Mouse (Mus musculus): ENCODE measurements at regions not wholly inside any gene's neighbourhood (a gene's known extent, or its start where the extent isn't known, plus 50 kb on each side); places are given as distances from the start of the nearest gene placed in this dataset.

- Histone ChIP-seq H3K4me2 (replicated peaks; ENCODE audit: low read depth, low read length) (no peak overlapping the region), H3K9ac (replicated peaks; ENCODE audit: low read length) (no peak overlapping the region), H3K4me3 (ENCODE audit: low read length) (no peak overlapping the region), H3K27me3 (ENCODE audit: insufficient read depth, low read length) (no peaks in the 10 kb centered on the region), H3K27ac (ENCODE audit: low read length) (no peak overlapping the region), H3K4me1 (ENCODE audit: insufficient read depth, low read length) (no peaks in the 10 kb centered on the region), H3K9me3 (ENCODE audit: low read length) (no peaks in the 10 kb centered on the region), H3K36me3 (ENCODE audit: insufficient read depth, low read length) (no peaks in the 10 kb centered on the region)
- no peak for ATAC-seq (ENCODE audit: low FRiP score, low TSS enrichment)
- WGBS, result 44% methylated on average over 8 of the region's 8 CpGs
These were observed 65.8 kb upstream of the Nepro start for GRCm38 (mm10) chr16:44658306-44658705.

GRCm38 (mm10) chr16:44656181-44656580, 67.9 kb upstream of the Nepro start:
- no peaks in the 10 kb centered on the region for H3K9me3 ChIP-seq (ENCODE audit: low read length)
- no peak overlapping the region for H3K4me2 ChIP-seq (replicated peaks; ENCODE audit: low read depth, low read length)
- H3K27me3 ChIP-seq (ENCODE audit: insufficient read depth, low read length), result no peaks in the 10 kb centered on the region
- no peak for ATAC-seq (ENCODE audit: low FRiP score, low TSS enrichment)
- H3K4me3 ChIP-seq (ENCODE audit: low read length), result no peak overlapping the region
- H3K36me3 ChIP-seq (ENCODE audit: insufficient read depth, low read length), result no peaks in the 10 kb centered on the region
- H3K4me1 ChIP-seq (ENCODE audit: insufficient read depth, low read length), result no peaks in the 10 kb centered on the region
- no peak overlapping the region for H3K9ac ChIP-seq (replicated peaks; ENCODE audit: low read length)
- no peak overlapping the region for H3K27ac ChIP-seq (ENCODE audit: low read length)
- WGBS, result 96% methylated on average over 1 of the region's 1 CpGs

GRCm38 (mm10) chr16:44655306-44655705, 68.8 kb upstream of the Nepro start:
- 71% methylated on average over 3 of the region's 3 CpGs for WGBS
- Histone ChIP-seq H3K36me3 (ENCODE audit: insufficient read depth, low read length) (no peaks in the 10 kb centered on the region), H3K9me3 (ENCODE audit: low read length) (no peaks in the 10 kb centered on the region), H3K27me3 (ENCODE audit: insufficient read depth, low read length) (no peaks in the 10 kb centered on the region), H3K9ac (replicated peaks; ENCODE audit: low read length) (no peak overlapping the region), H3K4me3 (ENCODE audit: low read length) (no peak overlapping the region), H3K27ac (ENCODE audit: low read length) (no peak overlapping the region), H3K4me2 (replicated peaks; ENCODE audit: low read depth, low read length) (no peak overlapping the region), H3K4me1 (ENCODE audit: insufficient read depth, low read length) (no peaks in the 10 kb centered on the region)
- ATAC-seq (ENCODE audit: low FRiP score, low TSS enrichment), result no peak

GRCm38 (mm10) chr16:44648547-44649223, 75.4 kb upstream of the Nepro start:
- Histone ChIP-seq H3K4me2 (replicated peaks; ENCODE audit: low read depth, low read length) (no peak overlapping the region), H3K36me3 (ENCODE audit: insufficient read depth, low read length) (no peaks in the 10 kb centered on the region), H3K4me1 (ENCODE audit: insufficient read depth, low read length) (peaks cover 10% of the 10 kb centered on the region), H3K27ac (ENCODE audit: low read length) (peak overlapping the region; percentile 63), H3K9me3 (ENCODE audit: low read length) (no peaks in the 10 kb centered on the region), H3K4me3 (ENCODE audit: low read length) (no peak overlapping the region), H3K9ac (replicated peaks; ENCODE audit: low read length) (0 out of 2 replicates have a peak overlapping the region, but pooled peaks have one; percentile 26), H3K27me3 (ENCODE audit: insufficient read depth, low read length) (no peaks in the 10 kb centered on the region)
- WGBS, result 25% methylated on average over 2 of the region's 2 CpGs
- peak; percentile 49; the same call in 1 of the 2 replicates for ATAC-seq (ENCODE audit: low FRiP score, low TSS enrichment)

- Histone ChIP-seq H3K27me3 (ENCODE audit: insufficient read depth, low read length) (no peaks in the 10 kb centered on the region), H3K4me3 (ENCODE audit: low read length) (no peak overlapping the region), H3K4me1 (ENCODE audit: insufficient read depth, low read length) (peaks cover 7% of the 10 kb centered on the region), H3K36me3 (ENCODE audit: insufficient read depth, low read length) (no peaks in the 10 kb centered on the region), H3K9ac (replicated peaks; ENCODE audit: low read length) (no peak overlapping the region), H3K27ac (ENCODE audit: low read length) (no peak overlapping the region), H3K9me3 (ENCODE audit: low read length) (no peaks in the 10 kb centered on the region), H3K4me2 (replicated peaks; ENCODE audit: low read depth, low read length) (no peak overlapping the region)
- peak; percentile 63; the same call in 1 of the 2 replicates for ATAC-seq (ENCODE audit: low FRiP score, low TSS enrichment)
- WGBS, result 6% methylated on average over 4 of the region's 4 CpGs
These were observed 80.1 kb upstream of the Nepro start for GRCm38 (mm10) chr16:44643992-44644391.

GRCm38 (mm10) chr16:44637100-44637499, 78.4 kb upstream of the Boc start:
- 87% methylated on average over 3 of the region's 3 CpGs for WGBS
- H3K36me3 ChIP-seq (ENCODE audit: insufficient read depth, low read length), result no peaks in the 10 kb centered on the region

GRCm38 (mm10) chr16:44634486-44634885, 75.8 kb upstream of the Boc start:
- ATAC-seq (ENCODE audit: low FRiP score, low TSS enrichment), result no peak
- WGBS, result 95% methylated on average over 4 of the region's 4 CpGs
- Histone ChIP-seq H3K4me3 (ENCODE audit: low read length) (no peak overlapping the region), H3K9me3 (ENCODE audit: low read length) (no peaks in the 10 kb centered on the region), H3K36me3 (ENCODE audit: insufficient read depth, low read length) (no peaks in the 10 kb centered on the region), H3K27ac (ENCODE audit: low read length) (no peak overlapping the region), H3K27me3 (ENCODE audit: insufficient read depth, low read length) (no peaks in the 10 kb centered on the region), H3K9ac (replicated peaks; ENCODE audit: low read length) (no peak overlapping the region), H3K4me1 (ENCODE audit: insufficient read depth, low read length) (peaks cover 40% of the 10 kb centered on the region), H3K4me2 (replicated peaks; ENCODE audit: low read depth, low read length) (no peak overlapping the region)

More at GRCm38 (mm10) chr16:44637100-44637499, 78.4 kb upstream of the Boc start:
- Histone ChIP-seq H3K27ac (ENCODE audit: low read length) (no peak overlapping the region), H3K9ac (replicated peaks; ENCODE audit: low read length) (no peak overlapping the region), H3K9me3 (ENCODE audit: low read length) (no peaks in the 10 kb centered on the region), H3K4me2 (replicated peaks; ENCODE audit: low read depth, low read length) (no peak overlapping the region), H3K27me3 (ENCODE audit: insufficient read depth, low read length) (no peaks in the 10 kb centered on the region), H3K4me1 (ENCODE audit: insufficient read depth, low read length) (peaks cover 14% of the 10 kb centered on the region), H3K4me3 (ENCODE audit: low read length) (no peak overlapping the region)
- no peak for ATAC-seq (ENCODE audit: low FRiP score, low TSS enrichment)

GRCm38 (mm10) chr16:44633059-44633667, 74.5 kb upstream of the Boc start:
- Histone ChIP-seq H3K27ac (ENCODE audit: low read length) (peak overlapping the region; percentile 94), H3K9me3 (ENCODE audit: low read length) (no peaks in the 10 kb centered on the region), H3K4me2 (replicated peaks; ENCODE audit: low read depth, low read length) (peak overlapping the region; percentile 34), H3K4me3 (ENCODE audit: low read length) (no peak overlapping the region), H3K27me3 (ENCODE audit: insufficient read depth, low read length) (no peaks in the 10 kb centered on the region), H3K36me3 (ENCODE audit: insufficient read depth, low read length) (no peaks in the 10 kb centered on the region), H3K4me1 (ENCODE audit: insufficient read depth, low read length) (peaks cover 50% of the 10 kb centered on the region), H3K9ac (replicated peaks; ENCODE audit: low read length) (0 out of 2 replicates have a peak overlapping the region, but pooled peaks have one; percentile 7)
- 0 out of 2 replicates have a peak, but pooled peaks have one; percentile 8 for ATAC-seq (ENCODE audit: low FRiP score, low TSS enrichment)
- WGBS, result 31% methylated on average over 9 of the region's 9 CpGs

- peak; percentile 67 for ATAC-seq (ENCODE audit: low FRiP score, low TSS enrichment)
- WGBS, result 11% methylated on average over 9 of the region's 9 CpGs
These were observed 73.8 kb upstream of the Boc start for GRCm38 (mm10) chr16:44632330-44633058.

More at GRCm38 (mm10) chr16:44632330-44633058, 73.8 kb upstream of the Boc start:
- Histone ChIP-seq H3K27me3 (ENCODE audit: insufficient read depth, low read length) (no peaks in the 10 kb centered on the region), H3K27ac (ENCODE audit: low read length) (peak overlapping the region; percentile 94), H3K9me3 (ENCODE audit: low read length) (no peaks in the 10 kb centered on the region), H3K36me3 (ENCODE audit: insufficient read depth, low read length) (no peaks in the 10 kb centered on the region), H3K4me3 (ENCODE audit: low read length) (no peak overlapping the region), H3K9ac (replicated peaks; ENCODE audit: low read length) (peak overlapping the region; percentile 42; the same call in 1 of the 2 replicates), H3K4me2 (replicated peaks; ENCODE audit: low read depth, low read length) (peak overlapping the region; percentile 34), H3K4me1 (ENCODE audit: insufficient read depth, low read length) (peaks cover 50% of the 10 kb centered on the region)

All from kidney, embryonic 16.5 days (tissue).